Mouse (Mus musculus) hindbrain, embryonic 10.5 days (tissue): ENCODE measurements around the gene Dmbt1. TPM values are rescaled to one million over a fixed set of nuclear protein-coding genes. Genes with fewer than 3 reads are reported as not detected.
A peak's percentile ranks its signal among the peaks of the same experiment; 100 is the strongest.

Experiments used
- DNase-seq: peaks from one replicate; pipeline ENCODE4 v3.0.0-alpha.2; 2017; ENCODE audit warnings: low spot score
- H3K27ac ChIP-seq: fragments of 300-500 bp; sonication (generic); 2 replicates; pipeline ENCODE4 v1.5.1; 2016; ENCODE audit warnings: mild to moderate bottlenecking, moderate library complexity
- H3K27me3 ChIP-seq: fragments of 300-500 bp; sonication (generic); 2 replicates; pipeline ENCODE4 v1.6.1; 2016; ENCODE audit warnings: mild to moderate bottlenecking; ENCODE audit not compliant: poor library complexity, insufficient read depth, severe bottlenecking
- H3K36me3 ChIP-seq: fragments of 300-500 bp; sonication (generic); 2 replicates; pipeline ENCODE4 v1.6.1; 2016; ENCODE audit warnings: mild to moderate bottlenecking, moderate library complexity
- H3K4me1 ChIP-seq: fragments of 300-500 bp; sonication (generic); replicated peaks from 2 replicates; pipeline ENCODE4 v1.6.1; 2016; ENCODE audit warnings: mild to moderate bottlenecking
- H3K4me3 ChIP-seq: fragments of 300-500 bp; sonication (generic); 2 replicates; pipeline ENCODE4 v1.5.1; 2016; ENCODE audit warnings: mild to moderate bottlenecking, moderate library complexity
- H3K9me3 ChIP-seq: fragments of 300-500 bp; sonication (generic); 2 replicates; pipeline ENCODE4 v1.6.1; 2016; ENCODE audit warnings: mild to moderate bottlenecking, moderate library complexity
- WGBS: fragments of 180-500 bp; shearing (Covaris S2); methylation state at CpG from one replicate; pipeline ENCODE4 v1.1.7; 2016; 5-methylcytosine and 5-hydroxymethylcytosine counted together
- polyA plus RNA-seq: library from polyadenylated mRNA; unstranded; fragments of >200 nt; fragmentation: Nextera tagmentation; extraction: Ambion mirVana; gene quantifications from 2 replicates; pipeline ENCODE4 v1.2.1, GENCODE M21; 2016

Dmbt1 gene
- polyA plus RNA-seq, result not detected in 2 replicates

DNA sequence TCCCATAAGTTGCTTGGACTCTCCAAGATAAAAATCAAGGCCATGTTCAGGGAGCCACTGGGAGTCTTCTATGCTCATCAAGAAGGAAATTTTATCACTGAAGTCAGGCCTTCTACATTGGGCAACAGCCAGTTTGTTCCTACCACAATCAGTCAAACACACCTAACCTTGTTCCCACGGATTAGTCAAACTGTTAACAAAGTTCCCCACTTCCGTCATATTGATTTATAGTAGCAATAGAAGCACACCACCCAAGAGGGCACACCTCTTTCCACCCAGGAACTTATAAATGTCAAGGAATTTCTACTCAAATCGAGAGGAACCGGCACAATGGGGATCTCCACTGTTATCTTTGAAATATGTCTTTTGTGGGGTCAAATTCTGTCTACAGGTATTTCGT lies at the start of gene Dmbt1:
Gene Dmbt1, plus strand, starts transcription at position 299 of the 400 bp plus-strand sequence.
- no peak for DNase-seq
- no peaks in the 10 kb centered on the region for H3K9me3 ChIP-seq
- H3K4me1 ChIP-seq, result peaks cover 15% of the 10 kb centered on the region
- H3K27me3 ChIP-seq, result peaks cover 21% of the 10 kb centered on the region
- H3K4me3 ChIP-seq, result no peak within 1 kb of the TSS
- whole genome bisulfite sequencing, result 90% methylated on average over 5 of the region's 5 CpGs
- no peaks in the 10 kb centered on the region for H3K36me3 ChIP-seq
- no peak within 1 kb of the TSS for H3K27ac ChIP-seq

DNA sequence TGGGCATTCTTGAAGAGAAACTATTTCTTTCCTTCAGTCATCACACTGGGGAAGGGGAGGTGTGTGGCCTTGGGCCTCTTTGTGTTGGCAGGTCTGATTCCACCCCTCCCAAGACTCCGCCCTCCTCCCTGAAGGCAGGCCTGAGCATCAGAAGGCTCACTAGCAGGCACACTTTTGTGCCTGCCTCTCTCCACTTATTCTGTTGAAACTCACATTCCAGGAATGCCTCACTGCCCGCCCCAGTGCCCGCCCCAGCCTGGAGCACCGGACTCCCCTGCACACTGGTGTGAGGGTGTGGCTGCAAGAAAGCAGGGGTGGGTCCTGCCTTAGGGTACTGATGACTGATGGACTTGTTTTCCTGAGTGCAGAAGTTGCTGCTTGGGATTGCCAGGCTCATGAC lies 49.5 kb upstream of the Dmbt1 start:
- WGBS, result 46% methylated on average over 4 of the region's 4 CpGs
- 0 out of 2 replicates have a peak overlapping the region, but pooled peaks have one; percentile 31 for H3K27ac ChIP-seq

DNA sequence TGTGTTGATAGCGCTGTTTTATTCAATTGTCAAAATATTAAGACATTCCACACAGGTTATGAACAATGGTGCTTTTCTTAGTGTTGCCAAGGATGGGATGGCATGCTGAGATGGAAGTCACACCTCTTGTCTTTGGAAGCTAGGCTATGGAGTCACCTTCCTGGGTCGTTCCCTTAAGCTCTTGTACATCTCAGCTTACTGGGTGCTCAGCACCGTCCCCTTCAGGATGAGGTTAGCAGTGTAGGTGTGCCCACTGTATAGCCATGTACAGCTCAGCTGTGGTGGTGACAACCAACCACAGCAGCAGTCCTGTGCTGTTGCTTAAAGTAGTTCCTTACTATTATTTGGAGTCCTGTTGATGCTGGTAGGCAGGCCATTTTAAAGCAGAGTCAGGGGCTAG lies 49.0 kb upstream of the Dmbt1 start:
- no peak for DNase-seq
- Histone ChIP-seq H3K4me1 (peaks cover 14% of the 10 kb centered on the region), H3K4me3 (no peak overlapping the region), H3K9me3 (no peaks in the 10 kb centered on the region), H3K27ac (no peak overlapping the region), H3K36me3 (no peaks in the 10 kb centered on the region), H3K27me3 (no peaks in the 10 kb centered on the region)
- WGBS, result 77% methylated on average over 3 of the region's 3 CpGs

More for the DNA sequence above, 49.5 kb upstream of the Dmbt1 start:
- Histone ChIP-seq H3K9me3 (no peaks in the 10 kb centered on the region), H3K4me1 (peaks cover 17% of the 10 kb centered on the region), H3K27me3 (no peaks in the 10 kb centered on the region), H3K36me3 (no peaks in the 10 kb centered on the region), H3K4me3 (no peak overlapping the region)
- DNase-seq, result peak; percentile 41

DNA sequence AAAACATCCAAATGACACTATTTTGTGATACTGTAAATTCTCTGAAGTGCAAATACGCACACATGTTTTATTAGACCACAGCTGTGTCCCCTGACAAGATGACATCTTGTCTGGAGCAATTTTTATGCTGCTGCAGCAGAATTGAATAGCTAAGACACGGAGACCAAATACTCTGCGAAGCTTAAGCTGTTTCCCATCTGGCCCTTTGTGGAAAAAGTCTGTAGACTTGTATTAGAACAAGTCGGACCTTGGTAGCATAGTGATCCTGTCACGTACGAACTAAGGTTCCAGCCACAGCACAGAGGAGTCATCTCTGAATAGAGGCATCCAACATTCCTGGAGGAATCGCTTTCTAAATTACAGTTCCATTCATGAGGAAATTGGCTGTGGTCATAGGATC lies 47.6 kb upstream of the Dmbt1 start:
- H3K4me1 ChIP-seq, result peaks cover 12% of the 10 kb centered on the region
- 93% methylated on average over 7 of the region's 7 CpGs for WGBS
- no peak overlapping the region for H3K4me3 ChIP-seq
- DNase-seq, result no peak
- no peaks in the 10 kb centered on the region for H3K36me3 ChIP-seq
- H3K9me3 ChIP-seq, result no peaks in the 10 kb centered on the region
- H3K27me3 ChIP-seq, result no peaks in the 10 kb centered on the region
- no peak overlapping the region for H3K27ac ChIP-seq

DNA sequence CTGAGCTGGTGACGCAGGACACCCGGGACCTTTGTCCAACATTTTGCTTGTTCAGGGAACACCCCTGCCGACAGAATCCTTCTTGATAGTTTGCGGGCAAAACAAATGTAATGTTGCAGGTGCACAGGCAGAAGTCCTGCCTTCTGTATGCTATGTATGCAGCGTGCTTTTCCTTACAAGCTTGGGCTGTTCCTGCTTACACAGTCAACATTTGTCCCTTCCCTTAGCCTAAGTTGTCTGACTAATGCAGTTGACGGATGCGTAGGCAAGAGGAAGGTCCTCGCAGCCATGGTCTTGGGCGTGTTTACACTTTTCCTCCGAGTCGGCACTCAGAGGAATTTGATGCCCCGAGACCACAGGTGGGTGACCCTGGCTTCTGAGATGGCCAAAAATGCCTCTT lies 46.7 kb upstream of the Dmbt1 start:
- Histone ChIP-seq H3K27ac (no peak overlapping the region), H3K36me3 (no peaks in the 10 kb centered on the region), H3K4me1 (peaks cover 12% of the 10 kb centered on the region), H3K4me3 (no peak overlapping the region), H3K27me3 (no peaks in the 10 kb centered on the region), H3K9me3 (no peaks in the 10 kb centered on the region)
- 82% methylated on average over 12 of the region's 12 CpGs for WGBS
- DNase-seq, result no peak

DNA sequence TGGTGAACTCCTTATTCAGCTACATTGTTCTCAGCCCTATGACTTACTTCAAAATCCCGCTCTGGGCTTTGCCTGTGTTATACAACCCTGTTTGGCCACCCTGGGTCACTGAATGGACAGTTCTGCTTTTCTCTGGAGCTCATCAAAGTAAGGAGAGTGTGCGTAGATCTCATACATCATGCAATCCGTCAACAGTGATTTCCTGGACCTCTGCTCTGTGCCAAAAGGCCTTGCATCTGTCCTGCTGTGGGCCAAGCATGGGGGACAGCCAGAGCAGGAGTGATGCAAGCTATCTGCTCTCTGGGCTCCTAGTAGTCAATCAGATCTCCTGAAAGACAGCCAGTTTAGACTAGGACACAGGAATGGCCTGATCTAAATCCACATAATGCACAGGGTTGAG lies 46.1 kb upstream of the Dmbt1 start:
- no peaks in the 10 kb centered on the region for H3K9me3 ChIP-seq
- H3K36me3 ChIP-seq, result no peaks in the 10 kb centered on the region
- H3K27ac ChIP-seq, result no peak overlapping the region
- WGBS, result 80% methylated on average over 3 of the region's 3 CpGs
- DNase-seq, result no peak
- H3K4me3 ChIP-seq, result no peak overlapping the region
- H3K4me1 ChIP-seq, result peaks cover 12% of the 10 kb centered on the region
- H3K27me3 ChIP-seq, result no peaks in the 10 kb centered on the region

DNA sequence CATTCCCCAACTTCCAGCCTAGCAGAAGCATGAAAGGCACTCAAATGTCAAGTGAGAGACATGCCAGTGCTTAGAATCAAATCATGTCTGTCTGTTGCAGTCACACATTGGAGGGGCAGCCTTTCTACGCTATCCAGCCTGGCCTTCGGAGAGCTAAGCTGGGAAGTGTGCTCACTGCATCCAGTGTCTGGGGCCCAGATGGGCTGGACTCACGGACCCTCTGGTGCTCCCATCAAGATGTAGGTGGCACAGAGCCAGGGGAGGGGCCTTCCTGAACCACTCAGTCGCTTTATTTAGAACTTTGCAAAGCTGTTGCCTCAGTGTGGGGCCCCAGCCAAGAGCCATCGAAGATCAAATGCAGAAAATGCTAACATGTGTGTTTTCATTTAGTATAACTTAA lies 43.7 kb upstream of the Dmbt1 start:
- no peaks in the 10 kb centered on the region for H3K27me3 ChIP-seq
- DNase-seq, result no peak

DNA sequence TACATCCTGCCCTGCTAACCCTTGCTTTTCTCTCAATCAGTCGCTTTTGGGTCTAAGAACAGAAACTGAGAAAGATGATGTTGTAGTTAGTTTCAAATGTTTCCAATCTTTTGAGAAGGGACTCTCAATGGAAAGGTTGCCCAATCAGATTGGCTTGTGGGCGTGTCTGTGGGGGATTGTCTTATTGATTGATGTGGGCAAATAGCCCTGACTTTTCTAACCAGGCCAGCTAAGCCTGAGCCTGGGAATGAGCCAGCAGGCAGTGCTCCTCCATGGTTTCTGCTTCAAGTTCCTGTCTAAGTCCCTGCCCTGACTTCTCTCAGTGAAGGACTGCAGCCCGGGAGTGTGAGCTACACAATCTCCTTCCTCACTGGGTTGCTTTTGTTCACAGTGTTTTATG lies 42.5 kb upstream of the Dmbt1 start:
- H3K27ac ChIP-seq, result no peak overlapping the region
- H3K9me3 ChIP-seq, result no peaks in the 10 kb centered on the region
- no peaks in the 10 kb centered on the region for H3K27me3 ChIP-seq
- no peak for DNase-seq
- no peaks in the 10 kb centered on the region for H3K4me1 ChIP-seq
- no peaks in the 10 kb centered on the region for H3K36me3 ChIP-seq
- H3K4me3 ChIP-seq, result no peak overlapping the region
- WGBS, result 59% methylated on average over 3 of the region's 3 CpGs

More for the DNA sequence above, 43.7 kb upstream of the Dmbt1 start:
- no peaks in the 10 kb centered on the region for H3K9me3 ChIP-seq
- WGBS, result 86% methylated on average over 5 of the region's 5 CpGs
- H3K27ac ChIP-seq, result no peak overlapping the region
- no peaks in the 10 kb centered on the region for H3K4me1 ChIP-seq
- no peak overlapping the region for H3K4me3 ChIP-seq
- no peaks in the 10 kb centered on the region for H3K36me3 ChIP-seq

DNA sequence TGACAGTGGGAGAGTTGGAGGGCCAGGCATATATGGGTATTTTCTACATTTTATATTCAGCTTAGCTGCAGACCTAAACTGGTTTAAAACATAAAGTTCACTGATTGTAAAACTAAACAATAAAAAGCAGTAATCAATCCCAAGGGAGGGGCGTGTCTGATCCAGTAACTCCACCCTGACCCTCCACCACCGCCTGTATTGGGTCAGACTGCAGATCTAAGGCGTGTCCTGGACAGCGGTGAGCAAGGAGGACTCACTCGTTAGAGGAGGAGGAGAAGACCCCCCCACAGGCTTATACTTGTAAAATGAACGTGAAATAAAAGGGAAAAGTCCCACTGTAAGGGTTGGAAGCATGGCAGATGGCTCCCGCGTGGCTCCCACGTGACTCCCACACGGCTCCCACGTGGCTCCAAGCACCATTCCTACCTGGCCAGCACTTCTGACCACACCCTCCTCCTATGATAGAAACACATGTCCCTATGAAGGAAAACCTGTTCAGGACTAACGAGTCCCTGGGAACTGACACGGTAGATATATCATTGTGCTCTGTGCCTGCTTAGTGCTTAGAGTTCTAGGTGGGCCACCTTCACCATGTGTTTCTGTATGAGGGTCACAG lies 40.6 kb upstream of the Dmbt1 start:
- WGBS, result 92% methylated on average over 13 of the region's 13 CpGs
- Histone ChIP-seq H3K4me1 (no peaks in the 10 kb centered on the region), H3K27me3 (no peaks in the 10 kb centered on the region), H3K27ac (no peak overlapping the region), H3K36me3 (no peaks in the 10 kb centered on the region), H3K4me3 (no peak overlapping the region), H3K9me3 (no peaks in the 10 kb centered on the region)
- no peak for DNase-seq

DNA sequence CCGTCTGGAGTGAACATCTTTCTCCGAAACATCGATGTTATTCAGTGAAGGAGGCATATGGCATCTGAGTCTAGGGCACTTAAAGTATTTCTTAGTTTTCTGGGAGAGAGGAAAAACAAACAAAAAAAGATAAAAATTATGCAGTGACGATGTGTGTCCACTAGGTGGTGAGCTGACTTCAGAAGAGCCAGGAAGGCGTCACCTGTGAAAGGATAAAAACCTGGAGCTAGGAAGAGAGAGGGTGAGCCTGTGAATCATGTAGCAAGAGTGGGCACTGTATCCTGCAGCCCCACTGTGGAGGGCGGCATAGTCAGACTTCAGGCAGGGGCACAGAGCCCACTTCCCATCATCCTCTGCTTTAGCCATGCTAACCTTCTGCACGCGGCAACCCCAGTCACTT lies 37.9 kb upstream of the Dmbt1 start:
- no peak overlapping the region for H3K4me3 ChIP-seq
- H3K27ac ChIP-seq, result no peak overlapping the region
- DNase-seq, result no peak
- H3K4me1 ChIP-seq, result no peaks in the 10 kb centered on the region
- no peaks in the 10 kb centered on the region for H3K27me3 ChIP-seq
- no peaks in the 10 kb centered on the region for H3K9me3 ChIP-seq
- no peaks in the 10 kb centered on the region for H3K36me3 ChIP-seq
- WGBS, result 52% methylated on average over 8 of the region's 8 CpGs

DNA sequence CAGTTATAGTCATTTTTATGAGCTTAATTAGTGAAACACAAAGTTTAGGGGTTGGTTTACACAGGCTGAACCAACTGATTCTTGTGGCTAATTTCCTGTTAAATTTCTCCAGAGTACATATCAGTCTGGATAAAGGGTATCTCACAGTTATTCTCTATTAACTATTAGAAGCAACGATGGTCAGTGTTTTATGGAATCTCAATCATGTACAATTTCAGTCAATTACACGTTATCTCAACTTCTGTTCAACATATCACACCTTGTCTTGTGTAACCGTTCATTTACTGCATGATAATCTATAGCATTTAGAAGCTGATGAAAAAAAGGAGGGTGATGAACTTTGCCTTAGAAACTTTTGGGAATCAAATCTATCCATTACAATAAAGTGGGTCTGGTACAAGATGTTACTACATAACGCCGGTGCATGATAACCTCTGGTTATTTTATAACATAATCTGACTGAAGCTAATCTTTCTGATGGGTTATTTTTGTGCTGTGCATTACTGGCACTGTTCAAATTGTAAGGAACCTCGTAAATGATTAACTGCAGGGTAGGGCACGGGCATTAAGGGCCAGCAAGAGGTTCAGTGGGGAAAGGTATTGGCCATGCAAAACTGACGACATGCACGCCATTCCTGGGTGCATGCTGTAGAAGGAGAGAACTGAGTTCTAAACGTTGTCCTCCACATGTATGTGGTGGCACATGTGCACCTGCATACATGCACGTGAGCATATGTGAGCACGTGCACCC lies 29.7 kb upstream of the Dmbt1 start:
- 91% methylated on average over 12 of the region's 12 CpGs for whole genome bisulfite sequencing
- Histone ChIP-seq H3K9me3 (peaks cover 20% of the 10 kb centered on the region), H3K27me3 (no peaks in the 10 kb centered on the region), H3K27ac (no peak overlapping the region), H3K36me3 (no peaks in the 10 kb centered on the region), H3K4me1 (no peaks in the 10 kb centered on the region), H3K4me3 (no peak overlapping the region)
- DNase-seq, result no peak

DNA sequence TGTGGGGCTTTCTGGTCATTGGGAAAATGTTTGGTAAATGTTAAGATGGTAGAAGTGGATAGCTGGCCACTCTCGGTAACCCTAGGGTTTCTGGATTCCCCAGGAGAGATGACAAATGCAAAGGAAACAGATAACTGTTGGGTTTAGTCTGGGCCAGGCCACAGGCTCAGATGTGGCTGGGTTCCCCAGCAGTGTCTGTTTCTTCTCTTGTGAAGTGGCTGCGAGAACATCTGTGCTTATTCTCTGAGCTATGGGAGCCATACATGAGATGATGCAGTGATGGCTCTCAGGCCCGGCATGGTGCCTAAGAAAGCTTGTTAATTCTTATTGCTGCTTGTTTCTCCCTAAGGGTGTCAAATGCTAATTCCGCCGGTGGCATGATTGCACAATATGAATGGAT lies 27.8 kb upstream of the Dmbt1 start:
- Histone ChIP-seq H3K4me1 (no peaks in the 10 kb centered on the region), H3K27ac (no peak overlapping the region), H3K27me3 (no peaks in the 10 kb centered on the region), H3K4me3 (no peak overlapping the region), H3K9me3 (peaks cover 22% of the 10 kb centered on the region), H3K36me3 (no peaks in the 10 kb centered on the region)
- 86% methylated on average over 5 of the region's 5 CpGs for WGBS
- no peak for DNase-seq

DNA sequence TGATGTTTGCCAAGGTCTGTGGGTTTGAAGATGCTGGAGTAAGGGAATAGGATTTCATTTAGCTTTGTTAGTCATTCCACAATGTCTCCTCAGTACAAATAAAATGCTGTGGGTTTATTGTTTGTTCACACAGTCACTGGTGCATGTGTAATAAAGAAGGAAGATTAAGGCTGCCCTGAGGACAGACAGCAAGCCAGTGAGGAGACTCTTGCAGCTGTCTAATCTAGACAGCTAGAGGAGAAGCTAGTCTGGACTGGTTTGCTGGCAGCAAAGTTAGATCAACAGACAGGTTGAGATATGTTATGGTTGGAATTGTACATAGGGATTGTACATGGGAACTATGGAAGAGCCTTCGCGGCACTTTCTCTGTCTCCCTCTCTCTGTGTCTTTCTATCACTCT lies 24.6 kb upstream of the Dmbt1 start:
- 94% methylated on average over 2 of the region's 2 CpGs for WGBS
- Histone ChIP-seq H3K27ac (no peak overlapping the region), H3K4me1 (no peaks in the 10 kb centered on the region), H3K36me3 (no peaks in the 10 kb centered on the region), H3K9me3 (peaks cover 22% of the 10 kb centered on the region), H3K4me3 (no peak overlapping the region), H3K27me3 (no peaks in the 10 kb centered on the region)
- DNase-seq, result no peak
